Mouse (Mus musculus) C2C12 (cell line): Measurements from ENCODE around the gene Casc1. TPM values are rescaled to one million over a fixed set of nuclear protein-coding genes. Genes with fewer than 3 reads are reported as not detected.

Experiments
- H3K27me3 ChIP-seq: one replicate; pipeline ENCODE4 v1.6.1; 2011; ENCODE audit not compliant: control insufficient read depth, insufficient read depth, insufficient read length
- H3K36me3 ChIP-seq: one replicate; pipeline ENCODE4 v1.6.1; 2011; ENCODE audit not compliant: control insufficient read depth, insufficient read depth
- H3K4me3 ChIP-seq: one replicate; pipeline ENCODE4 v1.5.1; 2011; ENCODE audit warnings: mild to moderate bottlenecking, control low read depth; ENCODE audit not compliant: poor library complexity, insufficient read depth, severe bottlenecking
- H3K79me2 ChIP-seq: one replicate; pipeline ENCODE4 v1.6.1; 2011; ENCODE audit not compliant: control insufficient read depth, insufficient read depth
- H3K79me3 ChIP-seq: one replicate; pipeline ENCODE4 v1.6.1; 2011; ENCODE audit warnings: low read depth, control low read depth
- H3ac ChIP-seq: one replicate; pipeline ENCODE3; 2011; ENCODE audit warnings: low read depth; ENCODE audit not compliant: control insufficient read depth, insufficient read length
- CEBPB ChIP-seq: IDR thresholded peaks from one replicate; pipeline ENCODE4 v1.6.1; 2011; ENCODE audit warnings: low read depth, mild to moderate bottlenecking, control low read depth, moderate library complexity
- CTCF ChIP-seq: IDR thresholded peaks from one replicate; pipeline ENCODE4 v1.5.1; 2011; ENCODE audit not compliant: control insufficient read depth, insufficient read depth, insufficient read length
- FOSL1 ChIP-seq: IDR thresholded peaks from one replicate; pipeline ENCODE4 v1.8.0; 2011; ENCODE audit warnings: mild to moderate bottlenecking, low read length; ENCODE audit not compliant: poor library complexity, insufficient read depth, severe bottlenecking
- MAX ChIP-seq: IDR thresholded peaks from one replicate; pipeline ENCODE4 v1.6.1; 2011; ENCODE audit warnings: mild to moderate bottlenecking, control low read depth
- MYOD1 ChIP-seq: IDR thresholded peaks from one replicate; pipeline ENCODE4 v1.6.1; 2011; ENCODE audit warnings: low read depth; ENCODE audit not compliant: control insufficient read depth, insufficient read length
- MYOG ChIP-seq: IDR thresholded peaks from one replicate; pipeline ENCODE4 v1.6.1; 2011; ENCODE audit not compliant: control insufficient read depth, insufficient read length; ENCODE audit errors: extremely low read depth
- USF1 ChIP-seq: IDR thresholded peaks from one replicate; pipeline ENCODE4 v1.6.1; 2011; ENCODE audit warnings: low read depth, mild to moderate bottlenecking, control low read depth, moderate library complexity
- polyA plus RNA-seq: library from polyadenylated mRNA; unstranded; fragments of >200 nt; fragmentation: generic; extraction: Trizol; gene quantifications from one replicate; pipeline ENCODE4 v1.2.1, GENCODE M21; 2012; ENCODE audit warnings: missing spikeins

Gene Casc1
- polyA plus RNA-seq, 1 experiment: 0.25 TPM

DNA sequence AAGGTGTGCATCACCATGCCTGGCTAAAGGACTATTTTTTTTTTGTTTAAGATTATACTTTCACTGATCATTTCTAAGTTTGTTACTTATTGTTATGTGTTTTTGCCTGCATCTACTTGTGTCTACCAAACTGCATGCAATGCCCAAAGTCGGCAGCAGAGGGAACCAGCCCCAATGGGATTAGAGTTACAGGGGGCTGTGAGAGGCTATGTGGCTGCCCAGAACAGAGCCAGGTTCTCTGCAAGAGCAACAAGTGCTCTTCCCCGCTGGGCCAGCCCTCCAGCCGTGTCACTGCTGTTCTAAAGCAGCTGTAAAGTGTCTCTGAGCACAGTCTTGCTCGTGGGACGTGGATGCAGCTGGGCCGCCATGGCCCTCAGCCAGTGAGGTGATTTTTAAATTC is 31.1 kb downstream of the Casc1 start:
- H3K79me3 ChIP-seq: no peaks in the 10 kb centered on the region
- no peak overlapping the region for H3ac ChIP-seq
- H3K4me3 ChIP-seq: no peak overlapping the region
- peak; percentile 36 for TF ChIP-seq CTCF
- TF ChIP-seq CEBPB: no peak
- H3K79me2 ChIP-seq: no peaks in the 10 kb centered on the region
- H3K36me3 ChIP-seq: no peaks in the 10 kb centered on the region
- no peaks in the 10 kb centered on the region for H3K27me3 ChIP-seq

DNA sequence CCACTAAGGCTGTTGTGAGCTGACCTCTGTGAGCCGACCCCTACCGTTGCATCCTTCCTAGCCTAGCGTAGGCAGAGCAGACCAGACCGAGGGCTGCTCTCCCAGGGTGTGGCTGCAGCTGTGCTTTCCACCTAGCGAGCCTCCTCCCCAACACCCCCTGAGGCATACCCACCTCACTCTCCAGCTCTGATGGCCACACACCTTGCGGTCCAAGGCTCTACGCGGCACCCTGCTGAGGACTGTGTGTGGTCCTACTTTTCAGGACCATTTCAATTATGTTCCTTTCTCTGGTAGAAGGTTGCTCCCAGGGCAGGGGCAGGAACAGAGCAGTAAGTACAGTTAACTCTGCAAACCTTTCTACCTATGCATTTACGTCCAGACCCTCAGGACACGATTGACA is 34.3 kb downstream of the Casc1 start:
- Histone ChIP-seq H3K36me3 (no peaks in the 10 kb centered on the region), H3K79me3 (no peaks in the 10 kb centered on the region), H3K79me2 (no peaks in the 10 kb centered on the region), H3K27me3 (no peaks in the 10 kb centered on the region), H3ac (no peak overlapping the region), H3K4me3 (no peak overlapping the region)
- TF ChIP-seq MYOD1 (no peak), CTCF (no peak), CEBPB (no peak), USF1 (no peak), MAX (no peak), MYOG (no peak), FOSL1 (no peak)

DNA sequence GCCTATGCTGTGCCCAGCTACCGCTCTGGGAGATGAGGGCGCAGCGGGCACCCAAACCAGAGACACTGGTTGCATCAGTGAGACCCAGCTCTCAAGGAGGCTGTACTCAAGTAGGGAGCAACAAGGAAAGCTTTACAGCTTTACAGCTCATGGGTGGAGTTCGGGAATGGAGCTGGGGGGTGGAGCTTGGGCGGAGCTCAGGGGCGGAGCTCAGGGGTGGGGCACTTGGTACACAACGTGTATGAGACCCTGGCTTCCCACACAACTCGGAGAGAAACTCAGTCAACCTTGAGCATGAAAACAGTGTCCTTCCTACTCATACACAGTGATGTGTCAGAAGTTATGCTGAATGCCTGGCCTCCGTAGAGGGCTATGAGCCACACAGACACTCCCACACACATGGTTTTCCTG is 35.2 kb downstream of the Casc1 start:
- Histone ChIP-seq H3K79me3 (no peaks in the 10 kb centered on the region), H3K79me2 (no peaks in the 10 kb centered on the region), H3K4me3 (no peak overlapping the region), H3K27me3 (no peaks in the 10 kb centered on the region), H3K36me3 (no peaks in the 10 kb centered on the region), H3ac (no peak overlapping the region)
- no peak for TF ChIP-seq MAX
- TF ChIP-seq MYOG: no peak
- no peak for TF ChIP-seq USF1
- TF ChIP-seq FOSL1: no peak
- no peak for TF ChIP-seq CTCF
- TF ChIP-seq CEBPB: no peak
- no peak for TF ChIP-seq MYOD1

DNA sequence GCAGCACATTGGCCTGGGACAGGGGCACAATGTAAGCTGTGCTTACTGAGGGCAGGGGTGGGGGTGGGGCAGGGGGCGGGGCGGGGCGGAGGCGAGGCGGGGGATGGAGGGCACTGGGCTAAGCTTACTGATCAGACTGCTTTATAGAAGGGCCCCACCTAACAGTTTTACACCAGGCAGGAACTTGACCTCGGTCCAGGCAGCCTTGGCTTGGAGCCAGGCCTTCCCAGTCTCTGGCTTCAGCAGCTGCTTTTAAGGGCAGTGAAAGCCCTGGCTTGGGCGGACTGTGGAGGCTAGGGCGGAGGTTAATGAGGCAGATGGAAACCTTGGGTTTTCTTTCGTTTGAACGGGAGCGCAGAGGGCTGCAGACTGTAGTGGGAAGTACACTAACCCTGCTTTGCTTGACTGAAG is 37.0 kb downstream of the Casc1 start:
- Histone ChIP-seq H3K27me3 (no peaks in the 10 kb centered on the region), H3K36me3 (no peaks in the 10 kb centered on the region), H3K79me3 (no peaks in the 10 kb centered on the region), H3K79me2 (no peaks in the 10 kb centered on the region), H3ac (no peak overlapping the region), H3K4me3 (no peak overlapping the region)
- no peak for TF ChIP-seq CTCF
- no peak for TF ChIP-seq MAX
- no peak for TF ChIP-seq FOSL1
- TF ChIP-seq MYOG: no peak
- no peak for TF ChIP-seq USF1
- TF ChIP-seq MYOD1: no peak
- TF ChIP-seq CEBPB: no peak

DNA sequence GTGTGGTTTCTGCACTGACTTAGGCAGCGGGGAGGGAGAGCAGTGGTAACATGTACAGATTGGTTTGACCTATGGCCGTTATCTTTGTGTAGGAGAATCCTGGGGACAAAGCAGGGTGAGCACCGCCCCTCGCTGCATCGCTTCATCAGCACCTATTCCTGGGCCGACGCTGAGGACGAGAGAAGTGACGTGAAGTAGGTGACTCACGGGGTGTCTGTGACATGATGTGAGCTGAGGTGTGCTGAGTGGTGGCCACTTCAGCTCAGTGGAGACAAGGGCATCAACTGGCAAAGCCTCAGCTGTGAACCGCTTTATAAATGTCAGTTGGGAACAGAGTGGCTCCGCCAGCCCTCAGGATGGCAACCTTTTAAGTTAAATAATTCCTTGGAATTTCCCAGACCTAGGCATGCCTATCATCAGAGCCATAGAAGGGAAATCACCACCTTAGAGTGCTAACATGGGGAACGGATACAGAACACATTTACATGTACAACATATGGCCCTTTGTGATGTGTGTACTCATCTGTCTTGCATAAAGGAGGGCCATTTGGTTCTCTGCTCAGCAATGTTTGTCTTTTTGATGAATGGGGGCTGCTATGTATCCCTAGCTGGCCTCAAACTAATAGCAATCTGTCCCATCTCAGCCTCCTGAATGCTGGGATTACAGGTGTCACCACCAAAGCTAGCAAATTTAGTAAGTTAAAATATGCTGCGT is 38.8 kb downstream of the Casc1 start:
- Histone ChIP-seq H3K36me3 (no peaks in the 10 kb centered on the region), H3K79me3 (no peaks in the 10 kb centered on the region), H3ac (no peak overlapping the region), H3K79me2 (no peaks in the 10 kb centered on the region), H3K4me3 (no peak overlapping the region), H3K27me3 (peaks cover 6% of the 10 kb centered on the region)
- no peak for TF ChIP-seq MYOD1
- TF ChIP-seq CTCF: no peak

DNA sequence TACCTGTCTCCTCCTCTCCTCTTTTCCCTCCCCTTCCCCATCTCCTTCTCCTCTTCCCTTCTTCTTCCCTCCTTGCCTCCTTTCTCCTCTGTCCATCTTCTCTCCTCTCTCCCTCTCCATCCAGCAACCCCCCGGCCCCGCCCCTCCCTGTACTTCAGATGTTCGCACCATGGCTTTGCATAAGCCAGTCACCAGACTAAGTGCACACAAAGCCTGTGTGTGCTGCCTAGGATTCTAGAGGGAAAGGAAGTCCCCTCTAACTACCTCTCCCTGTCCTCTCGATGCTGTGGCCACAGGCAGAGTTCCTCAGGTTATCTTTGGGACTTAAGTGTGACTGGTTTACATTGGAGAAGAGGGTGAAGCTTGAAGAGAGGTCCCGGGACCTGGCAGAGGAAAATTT is 50.2 kb downstream of the Casc1 start:
- TF ChIP-seq CTCF (no peak), FOSL1 (no peak), MAX (no peak)
- Histone ChIP-seq H3K27me3 (peaks cover 3% of the 10 kb centered on the region), H3K36me3 (no peaks in the 10 kb centered on the region), H3ac (no peak overlapping the region), H3K79me3 (no peaks in the 10 kb centered on the region), H3K4me3 (no peak overlapping the region), H3K79me2 (no peaks in the 10 kb centered on the region)
